Mouse (Mus musculus) ovary, postnatal 14 days (tissue): Measurements from ENCODE around the gene Dppa4.
"Not testable (repeated sequence)": the region's sequence is repeated elsewhere in the genome, so short reads cannot be mapped to it uniquely, and the experiment has no call there.

Source experiments
- DNase-seq: peaks from one replicate; pipeline ENCODE4 v3.0.0; 2022; ENCODE audit warnings: low spot score

The Dppa4 gene

DNA sequence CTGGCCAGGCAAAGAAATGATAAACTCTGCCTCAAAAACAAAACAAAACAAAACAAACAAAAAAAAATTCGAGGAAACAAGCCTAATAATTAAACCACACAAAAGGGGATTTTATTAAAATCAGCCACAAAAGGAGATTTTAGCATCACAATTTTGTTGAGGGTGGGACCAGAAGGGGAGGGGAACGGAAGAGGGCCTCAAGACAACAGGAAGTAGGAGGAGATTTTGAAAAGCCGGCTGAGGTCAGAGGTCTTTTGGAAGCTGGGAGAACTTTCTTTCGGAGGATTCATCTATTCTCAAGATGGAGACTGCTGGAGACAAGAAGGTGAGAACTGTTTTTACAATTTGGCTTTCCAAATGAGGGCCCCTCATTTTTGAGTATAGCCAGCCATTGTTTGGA lies at the start of gene Dppa4:
Gene Dppa4, plus strand, starts transcription at position 217 of the 400 bp plus-strand sequence.
- no peak for DNase-seq

DNA sequence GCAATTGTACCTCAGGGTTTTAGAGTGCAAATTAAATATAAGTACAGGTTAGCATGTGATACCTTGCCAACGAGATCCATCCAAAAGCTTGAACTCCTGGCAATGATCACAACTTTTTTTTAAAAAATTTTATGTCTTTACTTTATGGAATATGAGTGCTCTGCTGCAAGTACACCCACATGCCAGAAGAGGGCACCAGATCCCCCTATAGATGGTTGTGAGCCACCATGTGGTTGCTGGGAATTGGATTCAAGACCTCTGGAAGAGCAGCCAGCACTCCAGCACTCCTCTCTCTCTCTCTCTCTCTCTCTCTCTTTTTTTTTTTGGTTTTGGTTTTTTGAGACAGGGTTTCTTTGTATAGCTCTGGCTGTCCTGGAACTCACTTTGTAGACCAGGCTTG lies 48.5 kb upstream of the Dppa4 start:
- DNase-seq: no peak

DNA sequence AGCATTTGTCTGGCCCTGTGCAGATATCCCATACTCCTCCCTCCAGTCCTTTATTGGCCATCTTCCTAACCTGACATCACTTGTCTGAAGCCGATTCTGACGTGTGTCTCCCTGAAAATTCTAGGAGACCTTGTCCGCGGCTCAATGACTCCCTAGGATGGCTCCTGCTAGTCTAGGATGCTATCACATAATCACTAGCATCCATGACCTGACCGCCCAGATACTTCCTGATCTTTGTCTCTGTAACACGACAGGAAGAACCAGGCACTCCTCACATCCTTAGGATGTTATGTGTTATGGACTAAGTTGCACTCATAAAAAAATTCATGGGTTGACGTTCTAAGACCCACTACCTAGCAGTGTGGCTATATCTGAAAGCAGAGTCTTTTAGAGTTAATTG lies 45.9 kb upstream of the Dppa4 start:
- DNase-seq: no peak

DNA sequence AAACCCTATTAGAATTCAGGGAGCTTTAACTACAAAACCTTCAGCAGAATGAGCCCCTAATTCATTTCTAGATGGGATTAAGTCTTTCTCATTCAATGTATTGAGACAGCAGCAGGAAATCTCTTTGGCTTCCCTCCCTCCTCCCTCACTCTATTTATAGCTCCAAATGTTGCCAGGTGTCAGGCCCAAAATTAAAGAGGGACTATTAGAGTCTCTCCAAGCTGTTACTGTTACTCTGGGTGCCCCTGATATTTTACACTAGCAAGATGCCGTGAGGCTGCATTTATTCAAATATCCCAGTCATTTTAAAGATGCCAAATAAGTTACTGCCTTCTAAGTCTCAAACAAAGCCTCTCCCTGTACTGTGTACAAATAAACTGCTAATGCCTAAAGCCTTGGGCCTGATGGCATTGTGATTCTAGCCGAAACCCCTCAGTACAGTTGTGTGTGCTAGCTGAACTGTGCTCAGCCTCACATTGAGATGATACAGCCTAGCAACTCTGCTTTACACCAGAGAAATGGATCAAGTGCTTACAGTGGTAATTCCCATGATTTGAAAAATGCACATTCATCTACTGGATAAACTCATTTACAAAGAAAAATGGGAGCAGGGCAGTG lies 36.4 kb upstream of the Dppa4 start:
- DNase-seq: no peak

DNA sequence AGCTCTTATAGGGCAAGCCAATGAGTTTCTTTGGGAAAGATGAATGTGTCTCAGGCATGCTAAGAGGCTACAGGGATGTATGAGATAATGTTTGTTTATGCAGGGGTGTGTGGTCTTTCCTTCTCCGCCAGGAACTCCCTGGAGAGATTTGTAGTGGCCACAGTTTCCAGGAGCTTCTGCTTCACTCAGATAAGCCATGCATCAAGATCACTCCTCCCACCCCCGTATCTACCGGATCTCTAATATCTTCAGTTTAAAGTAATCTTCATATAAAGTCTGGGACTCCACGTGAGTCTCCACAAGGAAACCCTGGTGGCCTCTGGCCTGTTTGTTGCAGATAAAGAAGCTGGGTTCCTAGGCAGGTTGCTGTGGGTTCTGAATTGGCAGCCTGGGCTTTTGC lies 30.7 kb upstream of the Dppa4 start:
- DNase-seq: no peak

DNA sequence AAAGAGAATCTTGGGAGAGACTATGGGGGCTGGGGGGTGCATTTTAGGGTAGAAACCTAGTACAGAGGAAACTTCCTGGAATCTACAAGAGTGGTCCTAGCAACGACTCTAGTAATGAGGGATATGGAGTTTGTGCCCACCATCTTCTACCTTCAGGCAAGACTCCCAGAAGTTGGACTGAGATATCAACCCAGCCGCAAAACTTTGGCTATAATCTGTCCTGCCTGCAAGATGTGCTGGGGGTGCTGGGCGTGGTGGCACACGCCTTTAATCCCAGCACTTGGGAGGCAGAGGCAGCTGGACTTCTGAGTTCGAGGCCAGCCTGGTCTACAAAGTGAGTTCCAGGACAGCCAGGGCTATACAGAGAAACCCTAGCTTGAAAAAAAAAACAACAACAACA lies 28.9 kb upstream of the Dppa4 start:
- DNase-seq: no peak

DNA sequence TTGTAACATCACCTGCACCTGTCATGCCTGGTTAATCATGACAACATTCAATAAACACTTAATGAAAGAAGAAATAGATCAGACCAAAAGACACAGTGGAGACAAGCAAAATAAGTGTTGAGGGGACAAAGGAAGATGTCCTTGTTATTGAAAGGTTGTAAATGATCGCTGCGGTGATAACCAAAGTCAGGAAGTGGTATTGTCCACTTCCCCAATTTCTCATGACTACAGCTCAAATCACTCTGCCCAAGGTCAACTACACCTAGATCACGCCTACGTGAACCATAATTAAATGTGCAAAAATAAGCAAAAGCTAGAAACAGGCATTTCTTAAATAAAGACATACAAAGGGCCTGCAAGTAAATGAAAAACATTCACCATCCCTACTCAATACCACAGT lies 24.0 kb upstream of the Dppa4 start:
- DNase-seq: no peak

DNA sequence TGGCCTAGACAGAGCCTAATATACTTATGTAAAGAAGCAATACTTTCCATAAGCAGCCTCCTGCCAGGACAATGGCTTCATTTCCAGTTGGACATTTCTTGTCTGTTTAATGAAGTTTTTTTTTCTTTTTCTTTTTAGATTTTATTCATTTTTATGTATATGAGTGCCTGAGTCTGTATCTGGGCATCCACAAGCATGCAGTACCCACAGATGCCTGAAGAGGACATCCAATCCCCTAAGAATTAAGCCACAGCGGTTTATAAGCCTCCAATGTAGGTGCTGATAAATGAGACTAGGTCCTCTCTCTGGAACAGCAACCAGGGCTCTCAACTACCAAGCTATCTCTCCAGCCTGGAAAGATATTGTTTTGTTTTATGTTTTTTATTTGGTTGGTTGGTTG lies 20.6 kb upstream of the Dppa4 start:
- DNase-seq: no peak

DNA sequence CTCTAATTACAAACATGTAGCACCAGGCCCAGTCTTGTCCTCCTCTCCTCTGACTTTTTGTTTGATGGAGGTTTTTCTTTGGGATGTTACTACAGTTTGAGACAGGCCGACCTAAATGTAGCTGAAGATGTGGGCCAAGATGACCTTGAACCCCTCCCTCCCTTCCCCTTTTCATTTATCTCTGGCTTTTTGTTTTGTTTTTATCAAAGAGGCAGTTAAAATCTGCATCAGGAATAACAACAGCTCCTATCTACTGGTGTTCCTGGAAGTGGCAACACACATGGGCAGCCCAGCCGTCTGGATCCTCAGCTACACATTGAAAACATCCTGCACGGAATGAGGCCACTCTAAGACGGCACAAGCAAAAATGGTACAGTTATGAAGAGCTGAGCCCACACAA lies 17.7 kb upstream of the Dppa4 start:
- DNase-seq: no peak

DNA sequence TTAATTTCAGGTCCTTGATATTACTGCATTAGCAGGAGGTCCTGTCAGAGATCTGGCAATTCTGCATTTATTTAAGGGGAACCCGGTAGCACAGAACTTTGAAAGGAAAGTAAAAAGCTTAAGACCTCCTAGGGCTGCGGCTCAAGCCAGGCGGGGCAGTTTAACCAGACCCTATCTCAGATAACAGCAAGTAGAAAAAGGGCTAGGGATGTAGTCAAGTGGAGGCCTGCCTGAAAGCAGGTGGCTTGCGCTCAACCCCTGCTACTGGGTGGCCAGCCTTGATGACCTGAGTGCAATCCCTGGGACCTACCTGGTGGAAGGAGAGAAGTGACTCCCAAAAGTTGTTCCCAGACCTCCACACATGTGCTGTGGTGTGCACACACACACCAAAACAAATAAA lies 6.6 kb upstream of the Dppa4 start:
- DNase-seq: no peak

DNA sequence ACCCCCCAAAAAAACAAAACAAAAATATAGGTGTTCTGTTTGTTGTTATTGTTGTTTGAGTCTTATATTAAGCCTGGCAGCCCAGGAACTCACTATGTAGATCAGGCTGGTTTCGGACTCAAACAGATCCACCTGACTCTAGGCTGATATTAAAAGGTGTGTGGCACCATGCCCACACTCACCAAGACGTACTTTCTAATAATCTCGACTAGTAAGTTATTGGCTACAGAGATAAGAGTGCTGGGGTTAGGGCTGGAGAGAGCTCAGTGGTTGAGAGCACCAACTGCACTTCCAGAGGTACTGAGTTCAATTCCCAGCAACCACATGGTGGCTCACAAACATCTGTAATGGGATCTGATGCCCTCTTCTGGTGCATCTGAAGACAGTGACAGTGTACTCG lies 2.6 kb upstream of the Dppa4 start:
- no peak for DNase-seq

DNA sequence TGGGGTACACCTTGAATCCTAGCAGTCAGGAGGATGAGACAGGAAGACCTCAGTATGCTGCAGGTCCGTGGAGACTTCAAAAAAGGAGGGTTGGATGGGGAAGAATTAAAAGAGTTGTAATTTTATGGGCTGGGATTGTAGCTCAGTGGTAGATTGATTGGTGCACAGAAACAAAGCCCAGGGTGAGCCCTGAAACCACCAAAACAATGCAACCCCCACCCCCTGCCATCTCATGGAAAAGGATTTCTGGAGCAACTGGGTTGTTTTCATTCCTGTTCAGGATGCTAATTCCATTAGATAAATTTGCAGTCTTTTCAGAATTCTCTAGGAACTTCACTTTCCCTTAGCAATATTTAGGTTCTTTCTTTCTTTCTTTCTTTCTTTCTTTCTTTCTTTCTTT lies 732 bp upstream of the Dppa4 start:
- DNase-seq: no peak

DNA sequence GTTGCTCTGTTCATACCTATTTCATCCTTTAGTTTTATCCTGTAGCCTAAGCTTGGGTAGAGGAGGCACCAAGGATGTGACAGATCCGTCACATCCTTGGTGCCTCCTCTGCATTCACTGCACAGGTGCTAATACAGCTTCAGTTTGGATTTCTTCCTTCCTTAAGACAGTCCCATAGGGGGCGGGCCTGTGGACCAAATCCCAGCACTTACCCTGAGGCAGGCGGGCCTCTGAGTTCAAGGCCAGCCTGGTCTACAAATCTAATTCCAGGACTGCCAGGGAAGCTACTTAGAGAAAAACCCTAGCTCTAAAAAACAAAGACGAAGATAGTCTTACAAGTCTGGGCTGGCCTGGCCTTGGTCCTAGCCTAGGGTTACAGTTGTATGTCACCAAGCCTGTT lies 2.0 kb downstream of the Dppa4 start:
- no peak for DNase-seq

DNA sequence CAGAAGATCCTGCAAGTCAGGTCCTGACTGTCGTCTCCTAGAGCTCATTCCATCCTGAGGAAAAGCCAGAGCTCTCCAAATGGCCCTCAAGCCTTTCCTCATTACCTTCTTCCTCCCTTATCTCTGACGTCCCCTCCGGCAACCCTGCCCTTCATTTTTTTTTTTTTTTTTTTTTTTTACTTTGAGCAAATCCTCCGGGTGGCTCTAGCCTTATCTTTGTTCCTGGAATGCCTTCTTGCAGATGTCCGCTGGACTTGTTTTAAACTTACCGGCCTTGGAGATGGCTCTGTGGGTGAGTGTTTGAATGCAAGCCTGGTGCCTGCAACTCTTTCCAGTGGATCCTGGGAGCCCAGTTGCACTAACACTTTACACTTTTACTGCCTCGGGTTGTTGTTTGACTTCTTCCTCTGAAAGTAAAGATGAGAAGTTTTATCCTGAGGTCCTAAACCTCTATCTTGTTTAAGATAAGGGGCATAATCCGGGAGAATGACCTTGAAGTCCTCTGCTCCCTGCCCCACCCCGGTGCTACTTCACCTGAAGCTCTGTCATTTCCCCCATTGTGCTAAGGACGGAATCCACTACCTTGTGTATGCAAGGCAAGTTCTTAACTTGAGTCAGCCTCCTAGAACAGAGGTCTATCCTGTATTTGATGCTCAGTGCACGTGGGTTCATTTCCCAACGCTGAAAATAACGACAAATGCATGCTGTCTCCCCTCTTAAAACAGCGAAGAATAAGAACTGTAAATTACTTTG lies 14.0 kb downstream of the Dppa4 start:
- no peak for DNase-seq

DNA sequence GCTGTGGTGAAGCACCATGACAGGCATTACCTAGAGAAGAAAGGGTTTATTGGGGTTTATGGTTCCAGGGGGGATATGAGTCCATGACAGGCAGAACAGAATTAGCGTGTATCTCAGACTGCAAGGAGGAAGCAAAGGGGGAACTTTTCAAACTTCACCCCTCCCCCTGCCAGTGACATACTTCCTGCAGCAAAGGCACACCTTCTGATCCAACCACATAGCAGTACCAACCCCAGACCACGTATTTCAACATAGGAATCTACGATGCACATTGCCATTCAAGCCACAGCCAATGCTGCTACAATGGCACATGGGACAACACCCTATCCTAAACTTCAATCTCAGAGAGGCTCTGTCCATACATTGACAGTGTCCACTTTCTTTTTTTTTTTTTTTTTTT lies 16.4 kb downstream of the Dppa4 start:
- no peak for DNase-seq

DNA sequence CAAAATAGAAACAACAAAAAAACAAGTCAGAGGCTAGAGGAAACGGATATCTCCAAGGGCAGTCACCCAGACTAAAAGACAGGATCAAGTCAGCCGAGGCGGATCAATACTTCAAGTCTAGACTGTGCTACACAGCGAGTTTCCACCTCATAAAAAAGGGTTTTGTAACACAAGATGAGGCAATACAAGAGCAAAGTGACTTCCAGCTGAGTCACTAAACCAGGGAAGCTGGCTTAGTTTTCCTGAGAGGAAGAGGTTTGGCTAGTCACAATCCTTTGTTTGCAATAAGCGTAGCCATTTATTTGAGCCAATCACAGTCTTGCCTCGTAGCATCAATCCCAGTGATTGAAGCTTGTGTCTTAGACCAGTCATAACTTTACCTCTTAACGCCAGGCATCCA lies 20.0 kb downstream of the Dppa4 start, which contains the start of gene Dppa2:
Gene Dppa2, plus strand, starts transcription at position 400 of the 400 bp plus-strand sequence.
- no peak for DNase-seq

DNA sequence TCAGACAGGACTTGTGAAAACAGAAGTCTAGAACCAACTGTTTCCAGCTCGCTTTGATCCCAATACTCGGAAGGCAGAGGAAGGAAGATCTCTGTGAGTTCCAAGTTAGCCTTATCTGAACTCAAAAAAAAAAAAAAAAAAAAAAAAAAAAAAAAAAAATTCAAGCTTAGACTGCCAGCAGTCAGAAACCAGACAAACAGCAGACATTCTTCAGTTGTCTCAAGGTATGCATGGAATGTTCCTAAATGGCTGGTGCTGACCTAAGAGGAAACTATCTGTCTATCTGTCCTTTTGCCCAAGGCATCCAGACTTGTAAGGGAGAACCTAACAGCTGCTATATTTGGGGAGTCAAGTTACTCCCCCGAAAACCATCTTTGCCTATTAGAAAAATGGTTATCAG lies 20.4 kb downstream of the Dppa4 start:
- no peak for DNase-seq

DNA sequence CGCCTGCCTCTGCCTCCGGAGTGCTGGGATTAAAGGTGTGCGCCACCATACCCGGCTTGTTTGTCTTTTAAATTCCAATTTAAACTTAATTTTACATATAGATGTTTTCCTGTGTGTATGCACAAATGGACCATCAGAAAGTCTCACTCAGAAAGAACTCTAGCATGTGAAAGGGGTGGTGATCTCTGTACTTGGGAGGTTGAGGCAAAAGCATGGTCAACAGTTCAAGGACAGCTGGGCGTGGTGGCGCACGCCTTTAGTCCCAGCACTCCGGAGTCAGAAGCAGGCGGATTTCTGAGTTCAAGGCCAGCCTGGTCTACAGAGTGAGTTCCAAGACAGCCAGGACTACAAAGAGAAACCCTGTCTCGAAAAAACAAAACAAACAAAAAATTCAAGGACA lies 25.4 kb downstream of the Dppa4 start:
- DNase-seq: not testable (repeated sequence)

DNA sequence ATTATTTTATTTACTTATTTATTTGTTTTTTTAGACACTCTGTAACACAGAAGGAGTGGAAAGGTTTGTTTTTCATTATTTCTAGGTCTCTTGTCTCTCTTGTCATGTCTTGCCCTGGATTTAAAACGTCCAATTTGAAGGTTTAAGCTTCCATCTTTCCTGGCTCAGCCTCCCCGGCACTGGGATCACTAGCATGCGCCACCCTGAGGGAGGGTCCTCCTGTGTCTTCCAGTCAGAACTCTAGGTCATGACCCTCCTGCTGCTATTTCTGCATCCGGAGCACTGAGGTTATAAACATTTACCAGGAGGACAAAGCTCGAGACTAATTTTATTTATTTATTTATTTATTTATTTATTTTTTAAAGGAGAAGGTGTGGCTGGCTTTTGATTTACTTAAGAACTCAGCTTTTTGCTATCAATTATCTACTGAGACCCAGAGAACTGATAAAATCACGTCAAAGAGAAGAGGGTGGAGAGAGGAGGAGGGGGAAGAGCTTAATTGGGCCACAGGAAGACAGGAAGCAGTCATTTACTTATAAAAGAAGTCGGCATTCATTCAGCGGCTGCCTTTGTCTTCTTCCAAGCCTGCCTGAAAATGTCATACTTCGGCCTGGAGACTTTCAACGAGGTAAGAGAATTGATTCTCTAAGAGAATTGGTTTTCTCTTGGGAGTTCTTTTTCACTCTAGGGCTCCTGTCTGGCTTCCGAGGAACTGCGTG lies 26.5 kb downstream of the Dppa4 start:
- DNase-seq: no peak

DNA sequence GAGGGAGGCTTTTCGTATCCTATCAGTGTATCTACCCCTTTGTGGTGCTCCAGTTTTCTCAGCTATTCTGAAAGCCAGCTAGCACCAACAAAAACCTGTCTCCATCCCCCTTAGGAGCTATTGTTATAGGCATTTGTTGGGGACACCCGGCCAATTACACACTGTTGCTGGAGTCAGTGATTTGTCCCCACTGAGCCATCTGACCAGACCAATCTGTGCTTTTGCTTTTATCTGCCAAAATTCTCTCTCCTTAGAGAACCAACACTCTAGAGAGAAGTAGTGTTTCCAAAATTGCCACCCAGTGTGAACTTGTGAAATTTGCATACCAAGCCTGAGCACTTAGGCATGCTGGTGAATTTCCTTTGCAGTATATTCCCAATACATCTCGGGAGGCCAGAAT lies 31.8 kb downstream of the Dppa4 start:
- DNase-seq: no peak

DNA sequence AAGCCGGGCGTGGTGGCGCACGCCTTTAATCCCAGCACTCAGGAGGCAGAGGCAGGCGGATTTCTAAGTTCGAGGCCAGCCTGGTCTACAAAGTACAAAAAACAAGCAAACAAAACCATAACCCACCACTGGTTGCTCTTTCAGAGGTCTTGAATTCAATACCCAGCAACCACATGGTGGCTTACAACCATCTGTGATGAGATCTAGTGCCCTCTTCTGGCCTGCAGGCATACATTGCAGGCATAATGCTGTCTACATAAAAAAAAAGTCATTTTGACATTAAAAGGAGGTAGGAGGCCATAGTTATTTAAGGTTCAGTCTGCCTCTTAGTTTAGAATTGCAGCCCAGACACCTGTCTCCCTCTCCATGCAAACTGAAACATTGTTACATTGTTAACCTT lies 37.2 kb downstream of the Dppa4 start:
- no peak for DNase-seq

DNA sequence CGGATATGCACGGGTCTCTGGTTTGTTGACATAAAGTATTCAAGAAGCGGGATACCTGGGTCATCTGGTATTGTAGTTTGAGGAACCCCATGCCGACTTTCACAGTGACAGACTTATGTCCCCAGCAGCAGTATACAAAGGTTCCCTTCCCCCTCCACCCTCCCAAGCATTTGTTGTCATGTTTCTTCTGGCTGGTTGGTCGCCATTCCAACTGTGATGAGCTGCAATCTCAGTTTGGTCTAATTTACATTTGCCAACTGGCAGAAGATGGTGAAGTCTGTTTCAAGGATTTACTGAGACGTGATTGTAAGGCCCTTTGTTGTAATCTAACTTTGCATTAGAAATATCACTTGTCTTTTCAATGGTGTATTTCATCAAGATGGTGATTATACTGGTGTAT lies 39.6 kb downstream of the Dppa4 start:
- DNase-seq: no peak

DNA sequence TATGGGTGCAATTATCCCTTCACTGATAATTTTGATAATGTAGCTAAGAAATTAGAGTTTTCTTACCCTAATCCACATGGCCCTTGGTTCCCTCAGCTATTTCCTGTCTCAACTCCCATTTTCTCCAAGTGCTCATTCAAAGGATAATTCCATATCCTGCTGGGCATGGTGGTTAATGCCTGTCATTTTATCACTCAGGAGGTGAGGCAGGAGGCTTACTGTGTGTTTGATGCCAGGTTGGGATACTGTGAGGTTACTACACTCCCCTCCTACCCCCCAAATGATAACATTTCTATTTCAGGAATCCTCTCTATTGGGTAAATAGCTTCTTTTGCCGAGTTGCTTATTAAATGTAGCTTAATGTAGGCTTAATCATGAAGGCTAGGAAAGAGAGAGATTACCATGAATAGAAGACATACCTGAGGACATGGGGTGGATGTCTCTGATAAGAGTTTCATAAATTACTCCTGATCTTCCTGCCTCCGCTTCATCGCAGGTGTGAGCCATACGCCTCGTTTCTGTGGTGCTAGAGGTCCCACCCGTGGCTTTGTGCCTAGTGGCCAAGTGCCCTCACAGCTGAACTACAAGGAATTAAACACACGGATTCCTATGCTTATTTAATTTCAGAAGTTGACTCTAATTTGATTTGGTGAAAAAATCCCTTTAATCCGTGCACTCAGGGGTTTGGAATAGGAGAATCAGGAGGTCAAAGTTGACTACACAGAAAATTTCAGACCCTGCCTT lies 40.2 kb downstream of the Dppa4 start:
- DNase-seq: no peak
